Mouse (Mus musculus) heart, adult 2 months (tissue): ENCODE measurements around the gene Vps37b.

ENCODE experiments used
- CTCF ChIP-seq: fragments of 200-600 bp; IDR thresholded peaks from 2 replicates; pipeline ENCODE4 v1.8.1; 2022; ENCODE audit warnings: antibody characterized with exemption, mild to moderate bottlenecking, moderate library complexity
- POLR2A ChIP-seq: fragments of 200-500 bp; IDR thresholded peaks from 2 replicates; pipeline ENCODE4 v1.6.1; 2011; ENCODE audit warnings: mild to moderate bottlenecking, low read depth, low read length, control low read depth; ENCODE audit not compliant: insufficient read depth

- TF ChIP-seq CTCF (no peak), POLR2A (no peak)
Observed at GRCm38 (mm10) chr5:124002876-124003275, 29.2 kb downstream of the Vps37b start.
